Mouse (Mus musculus): Measurements from ENCODE around the gene Egfl6.

The Egfl6 gene

GRCm38 (mm10) chrX:166516631-166517030 is 68.9 kb downstream of the Egfl6 start:
- DNase-seq (ENCODE audit: low read depth, low spot score), result no peak

- DNase-seq (ENCODE audit: low read depth, low spot score), result no peak
Measured at GRCm38 (mm10) chrX:166515923-166516322, 69.6 kb downstream of the Egfl6 start.

DNA sequence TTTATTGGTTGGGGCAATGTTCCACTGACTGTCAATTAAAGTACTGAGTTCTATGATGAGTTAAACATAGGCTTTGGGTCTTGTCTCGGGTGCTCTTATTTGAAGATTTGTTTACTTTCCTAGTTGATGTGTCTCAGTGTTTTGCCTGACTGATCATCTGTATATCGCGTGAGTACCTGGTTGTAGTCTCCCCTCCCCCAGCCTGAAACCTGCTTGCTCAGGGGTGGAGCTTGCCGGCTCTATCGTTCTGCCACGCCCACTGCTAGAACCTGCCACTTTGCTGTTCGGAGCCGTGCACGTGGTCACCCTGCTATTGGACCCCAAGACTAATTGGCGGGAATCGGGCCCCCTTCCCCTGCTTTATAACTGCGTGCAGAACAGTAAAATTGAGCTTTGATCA is 71.5 kb downstream of the Egfl6 start:
- DNase-seq (ENCODE audit: low read depth, low spot score), result peak; percentile 14

DNA sequence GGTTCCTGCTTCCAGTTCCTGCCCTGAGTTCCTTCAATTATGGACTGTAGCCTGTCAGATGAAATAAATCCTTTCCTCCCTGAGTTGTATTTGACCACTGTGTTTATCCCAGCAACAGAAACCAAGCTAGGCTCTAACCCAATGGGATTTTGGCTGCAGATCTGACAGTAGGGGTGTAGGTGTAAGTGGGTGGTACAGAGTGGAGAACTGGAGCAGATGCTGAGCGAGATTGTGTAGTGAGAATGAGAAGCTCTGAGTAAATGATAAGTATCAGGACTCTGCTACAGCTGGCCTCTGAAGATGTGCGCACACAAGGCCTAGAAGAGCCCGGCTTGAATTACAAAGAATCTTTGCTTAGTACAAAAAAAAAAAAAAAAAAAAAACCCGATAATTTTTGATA is 73.4 kb downstream of the Egfl6 start:
- DNase-seq (ENCODE audit: low read depth, low spot score), result no peak

- no peak for DNase-seq (ENCODE audit: low read depth, low spot score)
Measured at GRCm38 (mm10) chrX:166511107-166511506, 74.4 kb downstream of the Egfl6 start.

DNA sequence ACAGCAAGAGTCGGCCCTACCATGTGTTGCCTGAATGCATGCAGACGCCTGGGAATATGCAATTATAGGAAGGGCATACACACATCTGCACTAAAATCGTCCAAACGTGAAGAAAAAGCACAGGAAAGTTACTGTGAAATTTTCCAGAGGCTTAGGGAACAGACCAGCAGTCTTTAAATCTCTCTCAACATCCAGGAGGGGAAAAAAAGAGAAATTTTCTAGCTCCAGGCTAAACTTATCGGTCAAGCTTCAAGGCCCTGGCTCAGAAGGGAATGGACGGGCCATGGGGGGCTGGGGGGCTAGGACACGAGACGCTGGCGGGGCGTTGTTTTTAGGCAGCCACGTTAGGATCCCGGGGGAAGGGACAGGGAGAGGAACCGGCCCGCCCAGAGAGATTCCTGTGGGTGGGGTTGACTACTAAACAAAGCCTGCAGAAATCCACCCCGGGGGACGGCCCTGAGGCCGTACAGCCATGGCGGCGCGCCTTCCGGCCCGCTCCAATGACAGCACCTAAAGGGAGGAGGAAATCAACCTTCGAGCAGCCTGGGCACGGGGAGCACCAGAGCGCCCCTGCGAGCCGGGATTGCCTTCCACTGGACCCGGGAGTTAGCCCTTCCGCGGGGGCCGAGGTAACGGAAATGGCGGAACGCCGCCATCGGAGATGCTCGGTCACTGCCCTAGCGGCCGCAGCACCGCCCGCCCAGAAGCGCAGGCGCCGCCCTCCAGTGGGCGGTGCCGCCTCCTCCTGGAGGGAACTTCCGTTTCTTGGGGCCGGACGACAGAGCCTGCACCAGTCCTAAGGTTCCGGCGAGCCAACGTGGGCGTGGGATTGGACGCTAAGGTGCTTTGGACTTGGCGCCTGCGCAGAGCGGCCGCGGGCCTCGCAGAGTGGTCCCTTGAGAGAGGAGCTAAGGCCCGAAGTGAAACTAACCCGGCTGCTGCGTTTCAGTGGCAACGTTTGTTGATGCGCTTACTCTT is 75.5 kb downstream of the Egfl6 start:
- DNase-seq (ENCODE audit: low read depth, low spot score), result peak; percentile 95

GRCm38 (mm10) chrX:166504421-166504820 is 81.1 kb downstream of the Egfl6 start:
- no peak for DNase-seq (ENCODE audit: low read depth, low spot score)

DNA sequence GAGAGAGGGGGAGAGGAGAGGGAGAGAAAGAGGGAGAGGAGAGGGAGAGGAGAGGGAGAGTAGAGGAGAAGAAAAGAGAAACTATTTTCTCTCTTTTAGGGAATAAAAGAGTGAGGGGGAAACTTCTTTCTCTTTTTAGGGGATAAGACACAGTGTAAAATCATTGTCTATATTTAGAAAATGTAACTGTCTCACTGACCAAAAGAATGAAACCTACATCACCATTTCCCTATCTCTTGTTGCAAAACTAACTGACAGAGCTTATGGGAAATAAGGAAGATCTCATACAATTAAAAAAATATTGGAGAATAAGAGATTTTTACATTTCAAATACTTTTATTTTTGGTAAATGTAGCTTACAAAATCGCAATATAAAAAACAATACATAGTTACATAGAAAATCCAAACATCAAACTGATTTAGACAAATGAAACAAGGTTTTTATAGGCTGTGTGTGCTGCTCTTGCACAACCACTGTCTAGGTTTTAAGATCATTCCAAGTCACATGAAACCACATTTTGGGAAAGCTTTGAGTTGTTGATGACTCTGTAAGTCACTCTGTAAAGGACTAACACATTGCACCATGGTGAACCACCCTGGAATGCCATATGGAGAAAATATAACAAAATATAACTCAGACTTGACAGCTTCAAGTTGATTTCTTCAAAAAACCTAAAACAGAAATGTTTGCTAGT is 85.9 kb downstream of the Egfl6 start:
- DNase-seq (ENCODE audit: low read depth, low spot score), result no peak

DNA sequence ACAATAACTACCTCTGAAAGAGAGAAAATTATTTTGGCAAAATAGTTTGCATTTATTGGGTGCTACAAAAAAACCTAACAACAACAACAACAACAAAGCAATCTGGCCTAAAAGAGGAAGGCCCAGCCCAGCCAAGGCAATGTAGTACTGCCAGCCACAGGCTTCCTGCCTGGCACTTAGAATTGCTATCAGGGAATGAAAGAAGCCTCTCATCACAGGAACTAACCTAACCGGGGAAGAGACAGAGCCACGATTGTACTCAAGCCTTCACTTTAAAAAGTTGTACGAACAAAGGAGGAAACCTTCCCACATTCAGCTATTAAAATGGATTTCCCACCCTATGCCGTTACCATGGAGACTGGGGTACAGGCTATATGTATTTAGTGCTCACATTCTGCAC is 87.7 kb downstream of the Egfl6 start:
- no peak for DNase-seq (ENCODE audit: low read depth, low spot score)

GRCm38 (mm10) chrX:166495052-166495451 is 90.5 kb downstream of the Egfl6 start:
- DNase-seq (ENCODE audit: low read depth, low spot score), result no peak

GRCm38 (mm10) chrX:166479365-166479983 is 106.0 kb downstream of the Egfl6 start, which contains the start of gene Rab9:
Gene Rab9, minus strand, starts transcription at chrX:166479867.
- DNase-seq (ENCODE audit: low read depth, low spot score), result peak; percentile 90

DNA sequence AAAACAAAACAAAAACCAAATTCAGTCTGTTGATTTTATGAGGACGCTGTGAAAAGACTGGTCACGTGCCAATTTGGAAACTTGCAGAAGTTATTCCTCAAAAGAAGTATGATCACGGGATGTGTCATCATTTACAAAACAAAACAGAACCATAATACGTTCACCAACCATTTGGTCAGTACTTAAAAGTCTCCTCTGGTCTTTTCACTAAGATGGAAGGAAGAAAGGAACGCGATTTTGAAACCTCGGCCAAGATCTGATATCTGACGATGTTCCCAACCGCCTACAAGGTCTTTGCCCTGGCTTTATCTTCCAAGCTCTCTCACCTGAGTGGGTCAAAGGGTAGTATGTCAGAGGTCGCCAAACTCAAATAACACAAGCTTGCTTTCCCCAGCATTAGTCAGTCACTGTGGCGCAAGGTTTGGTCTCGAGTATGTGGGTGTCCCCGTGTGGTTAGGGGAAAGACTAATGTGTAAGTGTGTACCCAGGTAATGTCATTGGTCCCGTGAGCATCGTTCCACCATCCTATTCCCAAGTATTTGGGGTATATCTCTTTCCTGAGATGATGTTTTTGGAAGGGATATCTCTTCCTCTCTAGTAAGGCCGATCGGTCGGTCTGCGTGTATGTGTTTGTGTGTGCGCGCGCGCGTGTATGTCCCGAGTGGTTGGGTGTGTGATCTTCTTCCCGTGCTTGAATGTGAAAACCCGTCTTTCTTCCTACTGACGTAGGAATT is 106.7 kb downstream of the Egfl6 start:
- DNase-seq (ENCODE audit: low read depth, low spot score), result no peak

DNA sequence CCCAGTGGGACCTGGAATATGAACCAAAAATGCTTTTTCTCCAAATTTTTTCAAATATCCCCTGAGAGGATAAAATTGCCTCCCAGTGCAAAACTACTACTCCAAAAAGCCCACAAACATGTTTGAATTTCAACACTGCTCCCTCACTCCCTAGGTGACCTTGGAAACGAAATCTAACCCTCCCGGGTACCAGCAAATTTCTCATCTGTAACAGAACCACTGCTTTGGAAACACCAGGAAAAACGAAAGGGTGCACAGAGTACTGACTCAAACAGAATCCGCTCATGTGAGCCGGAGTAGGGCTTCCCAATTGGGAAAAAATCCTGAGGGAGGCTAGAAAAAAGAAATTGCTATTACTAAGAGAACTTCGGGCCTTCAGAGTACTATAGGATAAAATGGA is 108.1 kb downstream of the Egfl6 start:
- DNase-seq (ENCODE audit: low read depth, low spot score), result no peak
